Mouse (Mus musculus) MEL (cell line): ENCODE results near the gene Igf2r.

Experiments used
- ELF1 ChIP-seq: IDR thresholded peaks from 2 replicates; pipeline ENCODE4 v1.6.1; 2014; ENCODE audit warnings: low read depth, mild to moderate bottlenecking, inconsistent platforms, low read length, improper control_type of control experiment, moderate library complexity
- MYC ChIP-seq: IDR thresholded peaks from 2 replicates; pipeline ENCODE4 v1.6.1; 2011; ENCODE audit warnings: low read depth, mild to moderate bottlenecking, low read length, improper control_type of control experiment, moderate library complexity

- TF ChIP-seq ELF1 (0 out of 2 replicates have a peak, but pooled peaks have one; percentile 35), MYC (no peak)
Observed at GRCm38 (mm10) chr17:12725871-12726270, 43.6 kb downstream of the Igf2r start.
